Mouse (Mus musculus) left cerebral cortex, postnatal 14 days (tissue): ENCODE data around the gene Cma2. TPM values are rescaled to one million over a fixed set of nuclear protein-coding genes. Genes with fewer than 3 reads are reported as not detected.
A peak's percentile ranks its signal among the peaks of the same experiment; 100 is the strongest.
"Not testable (repeated sequence)": the region's sequence is repeated elsewhere in the genome, so short reads cannot be mapped to it uniquely, and the experiment has no call there.

Source experiments
- DNase-seq, 2 experiments: peaks; one replicate each; pipeline ENCODE4 v3.0.0; 2021 to 2022; ENCODE audit warnings: low spot score in 2 of 2, mixed read lengths in 1 of 2
- intact Hi-C: fragments of 180-260 bp; cut with DNase I; formaldehyde crosslinking; loops from one replicate; pipeline ENCODE4 v1.15.1; 2025
- total RNA-seq, 2 experiments: library from RNA; stranded (reverse); gene quantifications; 2 replicates each; pipeline ENCODE4 v1.2.3; 2021

Gene Cma2
- total RNA-seq, 2 experiments from 2014 or later: not detected

GRCm38 (mm10) chr14:56019446-56019845 is 68.7 kb downstream of the Cma2 start:
- intact Hi-C loops: no loop called here
- peak; percentile 3 to 56 for DNase-seq

GRCm38 (mm10) chr14:56021305-56021704 is 70.5 kb downstream of the Cma2 start:
- intact Hi-C loops, DNase-seq: not testable (repeated sequence)

Other genes with a start within 250 kb of the Cma2 start
- gene Tgm1, start 237.1 kb upstream of the Cma2 start, total RNA-seq: under 1 TPM in 1 of 2 experiments, not detected in 1; 0.25 TPM
- 10 to 100 TPM; 44.2 to 45.4 TPM for gene Rabggta, start 228.7 kb upstream of the Cma2 start, total RNA-seq
- gene Dhrs1, start 205.3 kb upstream of the Cma2 start, total RNA-seq: 100 to 1,000 TPM in 1 of 2 experiments, 10 to 100 TPM in 1; 99.8 to 104 TPM
- 10 to 100 TPM; 13.4 to 13.9 TPM for gene Nop9, start 205.3 kb upstream of the Cma2 start, total RNA-seq
- gene Cideb, start 192.5 kb upstream of the Cma2 start, total RNA-seq: under 1 TPM; 0.68 to 0.93 TPM
- under 1 TPM; 0.22 to 0.42 TPM for gene Ltb4r2, start 189.6 kb upstream of the Cma2 start, total RNA-seq
- under 1 TPM; 0.24 to 0.40 TPM for gene Ltb4r1, start 185.0 kb upstream of the Cma2 start, total RNA-seq
- 1 to 10 TPM; 5.1 to 6.6 TPM for gene Adcy4, start 166.9 kb upstream of the Cma2 start, total RNA-seq
- 1 to 10 TPM in 1 of 2 experiments, under 1 TPM in 1; 0.83 to 1.0 TPM for gene Ripk3, start 162.1 kb upstream of the Cma2 start, total RNA-seq
- 1 to 10 TPM; 3.0 to 4.0 TPM for gene Nfatc4, start 127.8 kb upstream of the Cma2 start, total RNA-seq
- 1 to 10 TPM; 8.8 to 9.7 TPM for gene Nynrin, start 97.0 kb upstream of the Cma2 start, total RNA-seq
- 1 to 10 TPM in 1 of 2 experiments, under 1 TPM in 1; 0.23 to 1.1 TPM for gene Cbln3, start 66.6 kb upstream of the Cma2 start, total RNA-seq
- gene Khnyn, start 66.0 kb upstream of the Cma2 start, total RNA-seq: 10 to 100 TPM; 10.4 to 10.8 TPM
- gene Sdr39u1, start 50.7 kb upstream of the Cma2 start, total RNA-seq: 10 to 100 TPM; 85.8 to 94.6 TPM
- gene Cma1, start 6.3 kb upstream of the Cma2 start, total RNA-seq: not detected
- not detected for gene Mcpt1, start 67.0 kb downstream of the Cma2 start, total RNA-seq
- gene Mcpt9, start 79.5 kb downstream of the Cma2 start, total RNA-seq: not detected
- gene Mcpt2, start 91.1 kb downstream of the Cma2 start, total RNA-seq: not detected
- not detected for gene Mcpt4, start 111.3 kb downstream of the Cma2 start, total RNA-seq
- gene Mcpt8, start 134.3 kb downstream of the Cma2 start, total RNA-seq: not detected
- not detected for gene Ctsg, start 151.6 kb downstream of the Cma2 start, total RNA-seq
- gene Gzme, start 169.6 kb downstream of the Cma2 start, total RNA-seq: not detected
- not detected for gene Gzmd, start 181.6 kb downstream of the Cma2 start, total RNA-seq
- not detected for gene Gzmg, start 208.6 kb downstream of the Cma2 start, total RNA-seq
- gene Gzmn, start 223.6 kb downstream of the Cma2 start, total RNA-seq: not detected